Mouse (Mus musculus): ENCODE measurements around the gene Rhot2.

The Rhot2 gene

GRCm38 (mm10) chr17:25840519-25840918, 4.1 kb downstream of the Rhot2 start:
- DNase-seq = no peak

DNA sequence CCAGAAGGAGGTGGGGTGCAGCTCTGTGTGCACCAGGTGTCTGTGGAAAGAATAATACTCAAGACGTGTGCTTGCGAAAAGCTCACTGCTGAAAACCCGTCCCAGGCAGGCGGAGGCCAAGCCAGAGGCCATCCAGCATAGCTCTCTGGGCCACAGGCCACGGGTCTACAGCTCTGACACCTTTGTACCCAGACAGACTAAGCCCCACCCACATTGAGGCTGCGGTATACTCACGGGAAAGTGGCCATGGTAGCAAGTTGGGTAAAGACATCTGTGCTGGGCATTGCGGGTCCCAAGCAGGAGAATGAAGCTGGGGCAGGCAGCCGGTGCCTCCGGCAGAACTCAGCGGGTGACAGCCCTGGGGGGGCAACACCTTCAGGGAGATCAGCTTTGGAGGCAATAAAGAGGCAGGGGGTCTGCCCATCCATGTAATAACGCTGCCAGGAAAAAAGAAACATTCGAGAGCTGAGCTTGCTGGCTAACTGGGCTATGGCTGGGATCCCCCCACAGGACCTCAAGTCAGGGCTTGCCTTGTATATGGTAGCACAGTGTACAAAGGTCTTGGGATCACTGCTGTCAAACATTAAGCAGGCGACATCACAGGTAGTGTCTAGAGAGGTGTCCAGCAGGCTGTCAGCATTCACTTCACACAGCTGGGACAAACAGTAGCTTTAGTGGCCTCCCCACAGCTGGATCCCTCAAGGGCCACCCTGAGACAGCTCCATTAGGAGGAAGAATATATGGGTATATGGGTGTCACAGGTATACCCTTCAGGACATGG, 5.0 kb downstream of the Rhot2 start:
- DNase-seq = no peak

GRCm38 (mm10) chr17:25838904-25839303, 5.7 kb downstream of the Rhot2 start:
- DNase-seq = no peak

DNA sequence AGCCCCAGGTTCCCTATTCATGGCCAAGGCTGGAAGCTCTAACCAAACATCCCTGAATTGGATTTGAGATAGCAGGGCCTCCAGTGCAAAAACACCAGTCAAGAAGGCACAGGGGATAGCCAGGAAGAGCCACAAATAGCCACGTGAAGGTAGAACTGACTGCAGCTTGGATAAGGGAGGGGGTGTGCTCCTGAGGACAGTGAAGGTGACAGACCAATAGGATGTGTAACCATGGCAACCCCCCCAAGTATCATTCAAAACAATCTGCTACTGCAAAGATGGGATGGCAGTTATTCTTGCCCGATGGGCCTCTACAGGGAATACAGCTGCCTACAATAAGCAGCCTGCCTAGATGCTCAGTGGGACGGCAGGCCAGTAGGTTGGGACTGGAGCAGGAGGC, 7.1 kb downstream of the Rhot2 start:
- no peak for DNase-seq

GRCm38 (mm10) chr17:25837076-25837410, 7.6 kb downstream of the Rhot2 start, which contains the start of gene Rhbdl1:
TSS of gene Rhbdl1 (minus strand) at chr17:25837295.
- peak; percentile 38 to 42 for DNase-seq

- DNase-seq = no peak
Measured at GRCm38 (mm10) chr17:25836397-25837075, 8.1 kb downstream of the Rhot2 start.

DNA sequence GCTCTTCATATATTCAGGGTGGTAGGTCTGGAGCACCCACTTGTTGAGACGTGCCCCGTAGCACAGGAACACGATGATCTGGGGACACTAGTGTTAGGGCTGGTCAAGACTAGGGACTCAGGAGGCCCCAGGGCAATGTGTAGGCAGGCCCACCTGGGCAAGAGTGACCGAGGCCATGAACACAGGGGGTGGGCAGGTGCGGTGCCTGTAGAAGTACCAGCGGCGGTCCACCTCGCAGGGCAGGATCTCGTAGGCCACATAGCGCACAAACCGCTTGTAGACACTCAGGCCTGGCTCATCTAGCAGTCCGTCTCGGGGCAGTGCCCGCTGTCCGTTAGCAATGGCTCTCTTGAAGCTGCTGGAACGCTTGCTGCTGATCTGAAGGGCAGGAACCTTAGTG, 8.8 kb downstream of the Rhot2 start:
- DNase-seq = no peak

- no peak for DNase-seq
Measured at GRCm38 (mm10) chr17:25835301-25835700, 9.3 kb downstream of the Rhot2 start.

GRCm38 (mm10) chr17:25834595-25835222, 9.9 kb downstream of the Rhot2 start:
- DNase-seq = no peak

DNA sequence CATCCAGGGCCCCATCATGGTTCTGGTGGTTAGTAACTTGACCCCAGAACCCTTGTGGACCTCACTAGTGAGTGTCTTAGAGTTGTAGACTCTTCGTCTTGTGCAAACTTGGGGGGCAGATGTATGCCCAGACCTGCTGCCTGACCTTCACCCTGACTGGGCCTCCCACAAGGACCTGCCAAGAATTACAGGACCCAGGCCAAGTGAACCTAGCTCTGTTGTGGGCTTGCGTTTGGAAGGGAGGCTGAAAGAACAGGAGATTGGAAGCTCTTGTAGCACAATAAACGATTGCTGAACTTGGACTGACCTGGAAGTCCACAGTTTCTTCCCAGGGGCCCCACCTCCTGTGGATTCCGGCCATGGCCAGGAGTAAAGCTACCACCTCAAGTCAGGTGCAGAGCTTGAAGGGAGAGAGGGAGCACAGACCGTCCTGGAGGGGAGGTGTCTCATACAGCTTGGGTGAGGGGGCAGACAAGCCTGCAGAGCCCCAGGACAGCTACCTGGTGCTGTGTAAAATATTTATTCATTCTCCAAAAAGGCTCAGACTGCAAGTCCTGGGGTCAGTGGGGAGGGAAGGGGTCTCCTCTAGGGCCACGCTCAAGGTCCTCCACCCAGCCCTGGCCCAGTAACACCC, 10.6 kb downstream of the Rhot2 start:
- DNase-seq = no peak

GRCm38 (mm10) chr17:25833291-25833663, 11.4 kb downstream of the Rhot2 start, which contains the start of gene Stub1:
TSS of gene Stub1 (minus strand) at chr17:25833404.
- no peak for DNase-seq

DNA sequence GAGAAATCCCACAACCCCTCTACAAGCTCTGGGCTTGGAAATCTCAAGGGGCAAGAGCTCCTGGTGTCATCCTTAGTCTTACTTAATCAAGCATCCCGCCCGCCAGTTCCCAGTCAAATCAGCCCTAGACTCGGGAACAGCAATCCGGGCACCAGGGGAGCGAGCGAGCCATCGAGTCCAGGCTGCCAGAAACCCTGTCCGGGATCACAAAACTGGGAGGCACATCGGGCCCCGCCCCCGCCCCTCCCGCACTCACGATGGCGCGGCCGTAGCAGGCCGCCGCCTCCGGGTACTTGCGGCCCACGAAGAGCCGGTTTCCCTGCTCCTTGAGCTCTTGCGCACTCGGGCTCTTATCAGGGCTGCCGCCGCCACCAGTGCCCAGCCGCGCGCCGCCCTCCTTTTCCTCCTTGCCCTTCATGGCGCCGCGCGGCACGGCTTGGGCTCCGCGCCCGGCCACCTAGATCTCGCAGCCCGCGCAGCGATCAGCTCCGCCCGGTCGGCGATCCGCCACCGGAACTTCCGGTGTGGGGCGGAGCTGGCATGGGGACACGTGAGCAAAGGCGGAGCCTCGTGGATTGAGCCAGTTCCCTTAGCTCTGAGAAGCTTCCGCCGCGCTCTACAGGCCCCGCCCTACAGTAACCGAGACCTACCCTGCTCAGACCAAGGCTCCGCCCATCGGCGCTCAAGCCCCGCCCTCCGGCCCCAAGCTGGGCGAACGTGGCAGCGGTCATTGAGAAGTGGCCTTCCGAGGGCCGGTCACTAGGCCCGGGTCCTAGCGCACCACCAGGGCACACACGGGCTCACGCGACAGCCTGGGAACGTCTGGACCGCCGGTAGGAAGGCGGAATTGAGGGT, 12.0 kb downstream of the Rhot2 start:
- DNase-seq = peak; percentile 98

DNA sequence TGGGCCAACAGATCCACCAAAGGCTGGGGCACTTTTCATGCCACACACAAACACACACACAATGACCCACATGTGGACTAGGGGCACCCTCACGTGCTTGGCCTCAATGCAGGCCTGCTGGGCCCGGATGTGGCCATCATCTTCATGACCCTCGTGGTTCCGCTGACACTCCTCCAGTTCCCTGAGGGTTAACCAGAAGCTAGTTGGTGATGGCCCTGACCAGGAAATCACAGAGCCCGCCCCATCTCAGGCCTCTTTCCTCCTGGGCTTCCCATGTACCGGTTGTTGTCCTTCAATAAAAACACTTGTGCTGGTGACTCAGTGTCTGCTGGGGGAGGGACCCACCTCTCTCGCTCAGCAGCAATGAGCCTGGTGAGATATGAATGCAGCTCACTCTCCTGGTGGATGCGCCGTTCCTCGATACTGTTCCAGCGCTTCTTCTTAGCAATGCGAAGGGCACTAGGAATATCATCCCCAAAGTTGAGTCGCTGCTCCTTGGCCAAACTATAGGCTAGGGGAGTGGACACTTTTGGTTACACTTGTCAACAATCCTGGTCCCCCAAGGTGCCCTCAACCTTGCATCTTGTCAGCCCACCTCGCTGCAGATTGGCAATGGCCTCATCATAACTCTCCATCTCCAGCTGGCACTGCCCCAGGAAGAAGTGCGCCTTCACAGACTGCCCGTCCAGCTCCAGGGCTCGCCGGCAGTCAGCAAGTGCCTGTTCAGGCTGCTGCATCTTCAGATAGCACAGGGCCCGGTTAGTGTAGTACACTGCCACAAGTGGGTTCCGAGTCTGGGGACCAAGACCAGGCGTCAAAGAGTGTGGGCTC, 13.0 kb downstream of the Rhot2 start:
- DNase-seq = no peak

- no peak for DNase-seq
Measured at GRCm38 (mm10) chr17:25830806-25831431, 13.7 kb downstream of the Rhot2 start.

DNA sequence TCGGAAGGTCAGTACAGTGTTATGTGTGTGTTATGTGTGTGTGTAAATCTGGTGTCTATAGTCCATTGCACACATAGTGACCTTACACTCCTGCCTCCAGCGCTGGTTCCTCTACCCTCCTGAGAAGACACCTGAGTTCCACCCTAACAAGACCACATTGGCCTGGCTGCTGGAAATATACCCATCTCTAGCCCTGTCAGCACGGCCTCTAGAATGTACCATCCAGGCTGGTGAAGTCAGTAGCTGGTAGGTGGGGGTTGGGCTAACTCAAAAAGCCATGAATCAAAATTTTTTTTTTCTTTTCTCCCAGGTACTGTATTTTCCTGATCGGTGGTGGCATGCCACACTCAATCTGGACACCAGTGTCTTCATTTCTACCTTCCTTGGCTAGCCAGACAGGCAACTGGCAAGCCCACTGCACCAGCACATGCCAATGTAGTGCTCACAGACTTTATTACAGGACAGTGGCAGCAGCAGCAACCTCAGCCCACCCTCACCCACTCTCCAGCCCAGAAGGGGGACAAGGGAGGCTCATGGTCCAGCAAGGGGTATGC, 14.4 kb downstream of the Rhot2 start:
- no peak for DNase-seq

GRCm38 (mm10) chr17:25829558-25830017, 15.1 kb downstream of the Rhot2 start:
- DNase-seq = no peak

DNA sequence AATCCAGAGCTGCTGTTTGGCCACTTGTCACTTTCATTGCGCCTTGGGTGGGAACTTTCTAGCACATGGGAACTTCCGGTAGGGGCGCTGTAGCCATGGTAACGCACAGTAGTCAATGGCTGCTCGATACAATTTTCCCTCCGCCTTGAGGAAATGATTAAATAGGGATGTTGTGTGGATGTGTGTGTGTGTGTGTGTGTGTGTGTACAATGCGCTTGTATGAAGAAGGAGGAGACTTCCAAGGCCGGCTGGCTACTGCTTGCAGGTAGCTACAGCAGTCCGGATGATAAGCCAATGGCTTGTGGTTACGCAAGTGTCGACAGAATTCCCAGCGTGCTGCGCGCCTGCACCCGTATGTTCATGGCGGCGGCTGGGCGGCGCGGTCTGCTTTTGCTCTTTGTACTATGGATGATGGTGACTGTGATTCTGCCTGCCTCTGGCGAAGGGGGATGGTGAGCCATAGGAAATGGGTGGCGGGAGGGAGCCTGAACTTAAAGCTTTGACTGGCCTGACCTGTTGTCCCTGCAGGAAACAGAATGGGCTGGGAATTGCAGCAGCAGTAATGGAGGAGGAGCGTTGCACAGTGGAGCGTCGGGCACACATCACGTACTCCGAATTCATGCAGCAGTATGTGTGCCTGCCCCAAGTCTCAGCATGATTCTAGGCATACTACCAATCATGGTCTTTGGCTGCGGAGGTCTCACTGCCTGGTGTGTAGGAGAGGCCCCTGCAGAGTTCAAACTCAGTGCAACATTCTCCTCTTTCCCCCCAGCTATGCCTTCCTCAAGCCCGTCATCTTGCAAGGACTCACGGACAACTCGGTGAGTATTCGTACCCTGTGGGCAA, 15.7 kb downstream of the Rhot2 start, which contains the start of gene Jmjd8:
Gene Jmjd8, plus strand, starts transcription at position 156 of the 846 bp plus-strand sequence.
- peak; percentile 70 to 71 for DNase-seq

DNA sequence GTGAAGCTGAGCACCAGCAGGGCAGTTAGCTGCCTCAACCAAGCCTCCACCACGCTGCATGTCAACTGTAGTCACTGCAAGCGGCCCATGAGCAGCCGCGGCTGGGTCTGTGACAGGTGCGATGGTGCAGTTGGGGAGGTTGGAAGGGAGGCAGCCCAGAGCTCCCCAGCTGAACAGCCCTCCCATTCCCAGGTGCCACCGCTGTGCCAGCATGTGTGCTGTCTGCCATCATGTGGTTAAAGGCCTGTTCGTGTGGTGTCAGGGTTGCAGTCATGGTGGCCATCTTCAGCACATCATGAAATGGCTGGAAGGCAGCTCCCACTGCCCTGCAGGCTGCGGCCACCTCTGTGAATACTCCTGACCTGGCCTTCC, 16.4 kb downstream of the Rhot2 start:
- DNase-seq = no peak

DNA sequence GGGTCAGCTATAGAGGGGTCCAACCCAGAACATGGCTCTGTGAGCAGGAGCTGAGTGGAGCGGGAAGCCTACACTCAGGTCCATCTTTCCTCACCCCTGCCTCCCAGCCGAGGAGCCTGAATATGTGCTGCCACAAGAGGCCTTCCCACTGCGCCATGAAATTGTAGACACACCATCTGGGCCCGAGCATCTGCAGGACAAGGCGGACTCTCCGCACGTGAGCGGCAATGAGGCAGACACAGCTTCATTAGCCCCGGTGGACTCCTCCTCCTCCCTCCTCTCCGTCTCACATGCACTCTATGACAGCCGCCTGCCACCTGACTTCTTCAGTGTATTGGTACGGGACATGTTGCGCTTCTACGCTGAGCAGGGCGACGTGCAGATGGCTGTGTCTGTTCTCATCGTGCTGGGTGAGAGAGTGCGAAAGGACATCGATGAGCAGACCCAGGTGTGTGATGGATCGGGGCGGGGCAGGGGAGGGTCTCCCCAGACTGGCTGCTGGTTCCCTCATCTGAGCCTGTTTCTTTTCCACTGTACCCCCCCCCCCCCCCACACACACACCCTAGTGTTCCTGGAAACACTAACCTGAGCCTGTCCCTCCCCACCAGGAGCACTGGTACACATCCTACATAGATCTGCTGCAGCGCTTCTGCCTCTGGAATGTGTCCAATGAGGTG, 17.0 kb downstream of the Rhot2 start:
- DNase-seq = no peak
